Mouse (Mus musculus): ENCODE results near the gene Agpat3.

DNA sequence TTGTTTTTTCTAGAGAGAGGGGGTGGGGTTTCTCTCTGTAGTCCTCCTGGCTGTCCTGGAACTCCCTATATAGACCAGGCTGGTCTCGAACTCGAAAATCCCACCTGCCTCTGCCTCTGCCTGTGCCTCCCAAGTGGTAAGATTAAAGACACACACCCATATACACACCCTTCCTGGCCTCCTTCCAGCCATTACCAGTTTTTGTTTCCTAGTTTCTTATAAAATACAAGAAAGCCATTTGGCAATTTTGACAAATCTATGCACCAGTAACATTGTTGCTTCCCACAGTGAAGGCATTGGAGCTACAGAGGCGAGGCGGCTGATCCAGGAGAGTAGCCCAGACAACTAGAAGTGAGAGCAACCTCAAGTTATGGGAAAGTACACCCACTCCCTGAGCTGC is 6.0 kb upstream of the Agpat3 start:
- TF ChIP-seq TAL1 (IDR thresholded peaks at IDR 0.05; ENCODE audit: low read length) (no peak), GATA1 (IDR thresholded peaks at IDR 0.05; ENCODE audit: low read length) (no peak)
